Mouse (Mus musculus) intestine, embryonic 16.5 days (tissue): ENCODE data around the gene Zbtb17. TPM values are rescaled to one million over a fixed set of nuclear protein-coding genes. Genes with fewer than 3 reads are reported as not detected.

Experiments used
- ATAC-seq: fragments of 200-750 bp; cut with Nextera tagmentation; 2 replicates; pipeline ENCODE4 v1.8.0; 2017; ENCODE audit warnings: moderate TSS enrichment, moderate library complexity
- H3K27ac ChIP-seq: fragments of 300-500 bp; sonication (generic); 2 replicates; pipeline ENCODE4 v1.5.1; 2014; ENCODE audit warnings: mild to moderate bottlenecking, low read length
- H3K27me3 ChIP-seq: fragments of 300-500 bp; sonication (generic); replicated peaks from 2 replicates; pipeline ENCODE4 v1.6.1; 2014; ENCODE audit warnings: low read length, control low read depth, mixed read lengths; ENCODE audit not compliant: control insufficient read depth, insufficient read depth
- H3K36me3 ChIP-seq: fragments of 300-500 bp; sonication (generic); 2 replicates; pipeline ENCODE4 v1.6.1; 2014; ENCODE audit warnings: low read length, control low read depth; ENCODE audit not compliant: control insufficient read depth, insufficient read depth
- H3K4me1 ChIP-seq: fragments of 300-500 bp; sonication (generic); 2 replicates; pipeline ENCODE4 v1.6.1; 2014; ENCODE audit warnings: low read length, control low read depth, mixed read lengths; ENCODE audit not compliant: control insufficient read depth, insufficient read depth
- H3K4me2 ChIP-seq: fragments of 300-500 bp; sonication (generic); 2 replicates; pipeline ENCODE4 v1.6.1; 2014; ENCODE audit warnings: low read depth, low read length, control low read depth
- H3K4me3 ChIP-seq: fragments of 300-500 bp; sonication (generic); 2 replicates; pipeline ENCODE4 v1.5.1; 2014; ENCODE audit warnings: mild to moderate bottlenecking, low read length
- H3K9ac ChIP-seq: fragments of 300-500 bp; sonication (generic); 2 replicates; pipeline ENCODE4 v1.6.1; 2014; ENCODE audit warnings: low read depth, low read length
- H3K9me3 ChIP-seq: fragments of 300-500 bp; sonication (generic); 2 replicates; pipeline ENCODE4 v1.6.1; 2016; ENCODE audit warnings: low read length, control low read depth; ENCODE audit not compliant: control insufficient read depth
- whole genome bisulfite sequencing: fragments of 180-500 bp; shearing (Covaris S2); extraction: QIAGEN DNeasy Blood & Tissue Kit; methylation state at CpG from one replicate; pipeline ENCODE4 v1.1.7; 2014; 5-methylcytosine and 5-hydroxymethylcytosine counted together
- polyA plus RNA-seq: library from polyadenylated mRNA; unstranded; fragments of >200 nt; fragmentation: Nextera tagmentation; extraction: Ambion mirVana; gene quantifications from 2 replicates; pipeline ENCODE4 v1.2.1, GENCODE M21; 2015

Gene Zbtb17
- 21.5 and 27.2 TPM in 2 replicates for polyA plus RNA-seq

GRCm38 (mm10) chr4:141444451-141445327 is at the start of gene Zbtb17:
TSS of gene Zbtb17 (plus strand) at chr4:141444654.
- peak within 1 kb of the TSS; percentile 90 for H3K4me2 ChIP-seq
- peak within 1 kb of the TSS; percentile 95 for H3K9ac ChIP-seq
- H3K4me3 ChIP-seq = peak within 1 kb of the TSS; percentile 97
- no peak within 1 kb of the TSS for H3K27ac ChIP-seq
- H3K9me3 ChIP-seq = no peaks in the 10 kb centered on the region
- WGBS = 0% methylated on average over 60 of the region's 102 CpGs
- H3K36me3 ChIP-seq = no peaks in the 10 kb centered on the region
- H3K27me3 ChIP-seq = no peaks in the 10 kb centered on the region
- ATAC-seq = peak; percentile 90
- peaks cover 19% of the 10 kb centered on the region for H3K4me1 ChIP-seq

DNA sequence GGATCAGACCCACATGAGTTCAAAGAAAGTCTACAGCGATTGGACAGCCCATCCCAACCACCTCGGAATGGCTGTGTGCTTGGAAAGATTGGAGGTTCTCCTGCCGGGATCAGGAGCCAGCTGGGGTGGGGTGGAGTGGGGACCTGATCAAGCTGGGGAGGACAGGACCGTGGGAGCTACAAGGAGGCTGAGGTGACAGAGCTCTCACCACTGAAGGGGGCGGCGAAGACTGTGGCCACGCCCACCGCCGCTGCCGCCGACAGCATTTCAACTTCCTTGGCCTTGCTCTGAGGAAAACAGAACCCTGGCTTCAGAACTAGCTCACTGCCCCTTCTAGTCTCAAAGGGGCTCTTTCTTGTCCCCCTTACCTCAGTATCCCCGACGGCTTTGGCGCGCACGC is 49.7 kb upstream of the Zbtb17 start:
- no peak for ATAC-seq
- Histone ChIP-seq H3K4me1 (peaks cover 4% of the 10 kb centered on the region), H3K36me3 (no peaks in the 10 kb centered on the region), H3K4me3 (peak overlapping the region; percentile 10; the same call in 1 of the 2 replicates), H3K9ac (no peak overlapping the region), H3K27me3 (no peaks in the 10 kb centered on the region), H3K27ac (no peak overlapping the region), H3K4me2 (peak overlapping the region; percentile 13), H3K9me3 (no peaks in the 10 kb centered on the region)
- 13% methylated on average over 16 of the region's 16 CpGs for WGBS

- Histone ChIP-seq H3K27me3 (no peaks in the 10 kb centered on the region), H3K4me1 (peaks cover 4% of the 10 kb centered on the region), H3K9ac (no peak overlapping the region), H3K4me3 (no peak overlapping the region), H3K4me2 (no peak overlapping the region), H3K9me3 (no peaks in the 10 kb centered on the region), H3K27ac (no peak overlapping the region), H3K36me3 (no peaks in the 10 kb centered on the region)
- no peak for ATAC-seq
- 77% methylated on average over 12 of the region's 12 CpGs for WGBS
Measured at GRCm38 (mm10) chr4:141397861-141398260, 46.6 kb upstream of the Zbtb17 start.

DNA sequence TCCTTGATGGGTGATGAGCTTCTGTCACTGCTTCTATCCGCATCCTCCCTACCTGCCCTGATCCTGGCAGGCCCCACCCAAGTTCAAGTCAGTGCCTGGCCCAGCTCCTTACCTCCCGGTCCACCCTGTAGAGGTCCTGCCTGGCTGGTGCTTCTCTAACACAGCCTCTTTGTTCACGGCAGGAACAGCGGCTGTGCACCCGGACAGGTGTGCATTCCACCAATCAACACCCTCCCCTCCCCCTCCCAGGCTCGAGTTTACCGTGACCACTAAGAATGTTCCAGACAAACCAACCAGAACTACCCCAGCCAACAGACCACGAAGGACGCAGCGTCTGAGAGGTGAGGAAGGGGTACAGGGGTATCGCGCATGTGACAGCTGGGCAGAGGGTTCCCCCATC is 45.9 kb upstream of the Zbtb17 start, which contains the start of gene Clcnka:
Gene Clcnka, minus strand, starts transcription at position 180 of the 400 bp plus-strand sequence.
- peak; percentile 39; the same call in 1 of the 2 replicates for ATAC-seq
- Histone ChIP-seq H3K36me3 (no peaks in the 10 kb centered on the region), H3K27me3 (no peaks in the 10 kb centered on the region), H3K4me1 (peaks cover 4% of the 10 kb centered on the region), H3K4me3 (no peak within 1 kb of the TSS), H3K9me3 (no peaks in the 10 kb centered on the region), H3K9ac (no peak within 1 kb of the TSS), H3K27ac (no peak within 1 kb of the TSS), H3K4me2 (no peak within 1 kb of the TSS)
- 44% methylated on average over 12 of the region's 12 CpGs for WGBS

GRCm38 (mm10) chr4:141400171-141400570 is 44.3 kb upstream of the Zbtb17 start:
- H3K4me1 ChIP-seq = peaks cover 8% of the 10 kb centered on the region; the same call in 1 of the 2 replicates
- no peak overlapping the region for H3K9ac ChIP-seq
- H3K27ac ChIP-seq = no peak overlapping the region
- no peaks in the 10 kb centered on the region for H3K27me3 ChIP-seq
- ATAC-seq = no peak
- no peaks in the 10 kb centered on the region for H3K36me3 ChIP-seq
- no peak overlapping the region for H3K4me2 ChIP-seq
- no peaks in the 10 kb centered on the region for H3K9me3 ChIP-seq
- no peak overlapping the region for H3K4me3 ChIP-seq
- 83% methylated on average over 15 of the region's 15 CpGs for WGBS

DNA sequence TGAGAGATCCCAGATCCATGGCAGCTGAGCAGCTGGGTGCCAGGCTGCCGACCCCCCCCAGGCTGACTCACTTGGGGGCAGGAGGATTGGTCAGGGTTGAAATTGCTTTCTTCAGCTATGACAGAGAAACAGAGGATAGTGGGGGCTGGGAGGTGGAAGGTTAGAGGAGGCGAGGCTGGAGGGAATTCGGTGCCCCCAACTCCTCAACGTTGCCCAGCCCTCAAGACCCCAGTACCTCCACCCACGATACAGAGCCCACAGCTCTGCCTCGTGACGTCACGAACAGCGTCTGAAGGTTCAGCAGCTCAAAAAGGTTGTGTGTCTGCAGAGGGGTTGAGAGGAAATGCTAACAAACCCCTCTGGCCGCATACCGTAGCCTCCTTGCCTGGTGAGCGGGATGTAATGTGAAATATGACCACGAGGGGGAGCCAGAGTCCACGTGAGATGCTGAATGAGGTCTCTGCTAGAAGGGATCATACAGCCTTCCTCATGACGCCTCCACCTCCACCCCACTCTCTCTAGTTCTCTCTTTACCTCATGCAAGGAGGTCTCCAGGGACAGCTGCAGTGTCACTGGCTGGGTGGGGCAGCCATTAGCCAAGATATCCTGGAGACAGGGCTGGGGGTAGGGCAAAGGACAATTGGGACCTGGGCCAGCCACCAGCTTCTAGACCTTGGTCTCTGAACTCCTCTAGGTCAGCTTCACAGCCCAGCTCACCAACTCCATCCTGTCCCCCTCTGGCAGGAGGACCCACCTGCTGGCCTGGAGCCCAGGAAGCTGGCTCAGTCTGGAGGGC is 39.7 kb upstream of the Zbtb17 start:
- Histone ChIP-seq H3K36me3 (no peaks in the 10 kb centered on the region), H3K4me1 (peaks cover 15% of the 10 kb centered on the region), H3K9ac (peak overlapping the region; percentile 38; the same call in 1 of the 2 replicates), H3K27me3 (no peaks in the 10 kb centered on the region), H3K4me2 (peak overlapping the region; percentile 43), H3K27ac (no peak overlapping the region), H3K9me3 (no peaks in the 10 kb centered on the region), H3K4me3 (peak overlapping the region; percentile 23)
- 11% methylated on average over 15 of the region's 15 CpGs for WGBS
- ATAC-seq = peak; percentile 82

DNA sequence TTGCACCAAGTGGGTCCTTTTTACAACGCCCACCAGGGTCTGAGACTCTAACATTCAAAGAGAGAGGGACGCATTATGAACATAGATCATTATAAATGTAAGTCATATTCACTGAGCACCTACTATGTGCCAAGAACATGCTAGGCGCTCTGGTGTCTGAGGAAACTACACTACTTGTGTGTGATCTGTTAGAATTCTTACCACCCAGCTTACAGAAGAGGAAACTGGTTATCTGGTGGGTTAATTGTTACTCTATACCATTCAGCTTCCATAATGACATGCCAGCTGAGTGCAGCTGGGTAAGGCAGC is 39.2 kb upstream of the Zbtb17 start:
- Histone ChIP-seq H3K27ac (no peak overlapping the region), H3K4me1 (peaks cover 15% of the 10 kb centered on the region), H3K9me3 (no peaks in the 10 kb centered on the region), H3K36me3 (no peaks in the 10 kb centered on the region), H3K27me3 (no peaks in the 10 kb centered on the region), H3K4me2 (no peak overlapping the region), H3K9ac (no peak overlapping the region), H3K4me3 (no peak overlapping the region)
- WGBS = 83% methylated on average over 3 of the region's 3 CpGs
- ATAC-seq = no peak

- peak overlapping the region; percentile 18; the same call in 1 of the 2 replicates for H3K27ac ChIP-seq
- ATAC-seq = peak; percentile 44
Measured at GRCm38 (mm10) chr4:141406516-141407299, 37.7 kb upstream of the Zbtb17 start.

DNA sequence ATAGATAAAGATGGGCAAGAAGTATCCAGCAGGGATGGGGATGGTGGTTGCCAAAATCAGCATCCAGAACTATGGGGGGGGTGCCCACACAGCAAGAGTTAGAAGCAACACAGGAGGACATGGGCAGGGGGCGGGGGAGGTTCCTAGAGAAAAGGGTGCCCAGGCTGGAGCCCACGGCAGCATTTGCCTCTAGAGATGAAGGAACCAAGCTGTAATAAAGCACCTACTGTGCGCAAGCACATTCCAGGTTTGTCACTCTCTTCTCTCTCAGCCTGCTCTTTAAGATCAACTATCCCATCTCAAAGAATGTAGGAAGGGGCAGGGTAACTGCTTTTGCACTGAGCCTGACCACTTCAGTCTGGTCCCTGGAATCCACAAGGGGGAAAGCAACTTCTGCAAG is 35.9 kb upstream of the Zbtb17 start:
- no peaks in the 10 kb centered on the region for H3K36me3 ChIP-seq
- no peaks in the 10 kb centered on the region for H3K9me3 ChIP-seq
- H3K4me1 ChIP-seq = peaks cover 15% of the 10 kb centered on the region
- ATAC-seq = no peak
- H3K9ac ChIP-seq = no peak overlapping the region
- H3K4me2 ChIP-seq = no peak overlapping the region
- H3K4me3 ChIP-seq = no peak overlapping the region
- 94% methylated on average over 3 of the region's 3 CpGs for WGBS
- H3K27me3 ChIP-seq = no peaks in the 10 kb centered on the region
- no peak overlapping the region for H3K27ac ChIP-seq

More at GRCm38 (mm10) chr4:141406516-141407299, 37.7 kb upstream of the Zbtb17 start:
- 39% methylated on average over 12 of the region's 14 CpGs for WGBS
- no peak overlapping the region for H3K4me3 ChIP-seq
- peaks cover 15% of the 10 kb centered on the region for H3K4me1 ChIP-seq
- no peaks in the 10 kb centered on the region for H3K27me3 ChIP-seq
- H3K9me3 ChIP-seq = no peaks in the 10 kb centered on the region
- H3K4me2 ChIP-seq = no peak overlapping the region
- no peaks in the 10 kb centered on the region for H3K36me3 ChIP-seq
- H3K9ac ChIP-seq = 0 out of 2 replicates have a peak overlapping the region, but pooled peaks have one; percentile 6
